Mouse (Mus musculus) midbrain, embryonic 14.5 days (tissue): Measurements from ENCODE around the gene Hoxa5. TPM values are rescaled to one million over a fixed set of nuclear protein-coding genes. Genes with fewer than 3 reads are reported as not detected.

Experiments
- ATAC-seq: fragments of 200-750 bp; cut with Nextera tagmentation; 2 replicates; pipeline ENCODE4 v1.8.0; 2017; ENCODE audit warnings: moderate number of reproducible peaks, moderate library complexity; ENCODE audit not compliant: low FRiP score, low TSS enrichment
- DNase-seq: peaks from one replicate; pipeline ENCODE4 v3.0.0-alpha.2; 2015
- H3K27ac ChIP-seq: fragments of 300-500 bp; sonication (generic); replicated peaks from 2 replicates; pipeline ENCODE4 v1.5.1; 2014; ENCODE audit warnings: mild to moderate bottlenecking, low read depth, low read length, moderate library complexity
- H3K27me3 ChIP-seq: fragments of 300-500 bp; sonication (generic); 2 replicates; pipeline ENCODE4 v1.6.1; 2014; ENCODE audit warnings: low read length, control low read depth, mixed read lengths; ENCODE audit not compliant: control insufficient read depth, insufficient read depth
- H3K36me3 ChIP-seq: fragments of 300-500 bp; sonication (generic); 2 replicates; pipeline ENCODE4 v1.6.1; 2014; ENCODE audit warnings: low read length, control low read depth; ENCODE audit not compliant: control insufficient read depth, insufficient read depth
- H3K4me1 ChIP-seq: fragments of 300-500 bp; sonication (generic); 2 replicates; pipeline ENCODE4 v1.6.1; 2014; ENCODE audit warnings: mild to moderate bottlenecking, antibody characterized with exemption, low read length, control low read depth; ENCODE audit not compliant: control insufficient read depth, insufficient read depth
- H3K4me2 ChIP-seq: fragments of 300-500 bp; sonication (generic); 2 replicates; pipeline ENCODE4 v1.6.1; 2014; ENCODE audit warnings: mild to moderate bottlenecking, low read length, moderate library complexity
- H3K4me3 ChIP-seq: fragments of 300-500 bp; sonication (generic); replicated peaks from 2 replicates; pipeline ENCODE4 v1.5.1; 2014; ENCODE audit warnings: low read depth, low read length
- H3K9ac ChIP-seq: fragments of 300-500 bp; sonication (generic); replicated peaks from 2 replicates; pipeline ENCODE4 v1.6.1; 2014; ENCODE audit warnings: mild to moderate bottlenecking, low read length, moderate library complexity
- H3K9me3 ChIP-seq: fragments of 300-500 bp; sonication (generic); 2 replicates; pipeline ENCODE4 v1.6.1; 2016; ENCODE audit warnings: low read length, control low read depth, mixed read lengths; ENCODE audit not compliant: control insufficient read depth
- WGBS: fragments of 180-500 bp; shearing (Covaris S2); extraction: QIAGEN DNeasy Blood & Tissue Kit; methylation state at CpG from one replicate; pipeline ENCODE4 v1.1.7; 2014; 5-methylcytosine and 5-hydroxymethylcytosine counted together
- polyA plus RNA-seq: library from polyadenylated mRNA; unstranded; fragments of >200 nt; fragmentation: Nextera tagmentation; extraction: Ambion mirVana; gene quantifications from 2 replicates; pipeline ENCODE4 v1.2.1, GENCODE M21; 2014

Gene Hoxa5
- polyA plus RNA-seq, 1 experiment from 2014 or later = not detected

DNA sequence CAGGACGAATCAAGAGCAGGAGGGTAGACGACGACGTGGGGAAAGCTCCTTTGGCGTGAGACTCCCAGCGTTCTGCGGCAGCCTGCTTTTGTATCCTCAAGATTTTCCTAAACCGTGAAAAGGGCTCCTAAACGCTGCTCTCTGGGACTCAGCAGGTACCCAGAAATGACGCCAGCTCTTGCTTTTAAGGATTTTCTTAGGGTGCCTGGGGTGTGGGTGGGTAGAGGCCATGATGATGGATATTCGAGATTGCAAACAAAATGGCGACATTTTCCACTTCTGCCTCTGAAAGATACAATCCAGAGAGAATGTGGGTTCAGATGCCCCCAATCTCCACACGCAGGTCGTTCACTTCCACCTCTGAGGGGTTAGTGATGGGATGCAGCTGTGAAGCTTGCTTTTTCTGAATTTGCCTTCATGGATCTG lies 36.6 kb downstream of the Hoxa5 start:
- Histone ChIP-seq H3K27ac (no peak overlapping the region), H3K4me1 (no peaks in the 10 kb centered on the region), H3K9ac (no peak overlapping the region), H3K27me3 (peaks cover 91% of the 10 kb centered on the region), H3K4me3 (no peak overlapping the region), H3K9me3 (no peaks in the 10 kb centered on the region), H3K36me3 (no peaks in the 10 kb centered on the region), H3K4me2 (no peak overlapping the region)
- DNase-seq = no peak
- no peak for ATAC-seq
- 1% methylated on average over 14 of the region's 14 CpGs for WGBS

DNA sequence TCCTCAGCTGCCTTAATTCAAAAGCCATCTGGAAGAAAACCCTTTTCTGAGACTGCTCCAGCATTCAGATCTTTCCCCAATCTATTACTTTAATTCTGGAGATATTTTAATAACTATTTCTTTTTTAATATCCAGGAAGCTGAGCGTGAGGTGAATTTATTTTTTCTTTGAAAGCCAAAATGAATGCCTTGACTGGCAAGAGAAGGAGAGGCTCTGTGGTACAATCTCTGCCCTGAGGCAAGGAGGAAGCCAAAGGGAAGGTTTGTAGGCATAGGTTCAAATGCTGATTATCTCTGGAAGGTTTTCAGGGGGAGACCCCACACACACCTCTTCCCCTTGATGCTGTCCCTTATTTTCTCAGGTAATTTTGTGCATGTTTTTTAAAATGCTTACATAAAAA lies 37.2 kb downstream of the Hoxa5 start:
- no peak overlapping the region for H3K27ac ChIP-seq
- no peak overlapping the region for H3K9ac ChIP-seq
- 16% methylated on average over 1 of the region's 1 CpGs for WGBS
- H3K4me3 ChIP-seq = no peak overlapping the region
- DNase-seq (no peak), ATAC-seq (no peak)
- H3K4me2 ChIP-seq = no peak overlapping the region
- no peaks in the 10 kb centered on the region for H3K4me1 ChIP-seq
- peaks cover 91% of the 10 kb centered on the region for H3K27me3 ChIP-seq
- no peaks in the 10 kb centered on the region for H3K9me3 ChIP-seq
- no peaks in the 10 kb centered on the region for H3K36me3 ChIP-seq

DNA sequence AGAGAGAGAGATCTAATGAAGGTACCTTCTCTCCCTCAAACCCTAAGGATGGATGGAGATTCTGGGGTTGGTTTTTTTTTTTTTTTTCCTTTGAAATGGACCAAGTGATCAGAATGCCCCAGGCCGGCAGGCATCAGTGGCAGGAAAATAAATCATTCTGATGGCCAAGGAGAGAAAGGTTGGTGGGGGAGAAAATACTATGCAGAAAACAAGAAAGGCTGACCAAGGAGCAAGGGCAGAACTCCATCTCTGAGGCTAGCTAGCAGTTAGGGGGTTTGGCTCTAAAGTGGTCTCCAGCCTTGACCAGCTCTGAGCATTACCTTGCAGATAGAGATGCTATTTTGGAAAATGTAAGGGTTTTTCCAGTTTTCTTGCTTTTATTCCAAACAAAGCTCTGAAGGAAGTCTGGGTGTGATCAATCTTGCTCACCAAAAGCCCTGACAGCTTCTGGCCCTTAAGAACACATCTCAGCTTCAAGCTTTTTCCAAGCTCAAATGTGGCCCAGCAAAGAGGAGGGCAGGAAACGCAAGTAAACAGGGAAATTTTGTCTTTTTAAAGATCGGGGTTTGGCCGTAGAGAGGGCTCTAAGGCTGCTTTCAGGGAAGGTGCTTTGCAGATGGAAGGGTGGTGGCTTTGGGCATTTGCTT lies 37.8 kb downstream of the Hoxa5 start:
- DNase-seq (no peak), ATAC-seq (no peak)
- H3K4me2 ChIP-seq = no peak overlapping the region
- no peaks in the 10 kb centered on the region for H3K36me3 ChIP-seq
- H3K27me3 ChIP-seq = peaks cover 91% of the 10 kb centered on the region
- H3K9me3 ChIP-seq = no peaks in the 10 kb centered on the region
- no peak overlapping the region for H3K27ac ChIP-seq
- H3K4me3 ChIP-seq = no peak overlapping the region
- 6% methylated on average over 4 of the region's 4 CpGs for WGBS
- no peak overlapping the region for H3K9ac ChIP-seq
- H3K4me1 ChIP-seq = no peaks in the 10 kb centered on the region

DNA sequence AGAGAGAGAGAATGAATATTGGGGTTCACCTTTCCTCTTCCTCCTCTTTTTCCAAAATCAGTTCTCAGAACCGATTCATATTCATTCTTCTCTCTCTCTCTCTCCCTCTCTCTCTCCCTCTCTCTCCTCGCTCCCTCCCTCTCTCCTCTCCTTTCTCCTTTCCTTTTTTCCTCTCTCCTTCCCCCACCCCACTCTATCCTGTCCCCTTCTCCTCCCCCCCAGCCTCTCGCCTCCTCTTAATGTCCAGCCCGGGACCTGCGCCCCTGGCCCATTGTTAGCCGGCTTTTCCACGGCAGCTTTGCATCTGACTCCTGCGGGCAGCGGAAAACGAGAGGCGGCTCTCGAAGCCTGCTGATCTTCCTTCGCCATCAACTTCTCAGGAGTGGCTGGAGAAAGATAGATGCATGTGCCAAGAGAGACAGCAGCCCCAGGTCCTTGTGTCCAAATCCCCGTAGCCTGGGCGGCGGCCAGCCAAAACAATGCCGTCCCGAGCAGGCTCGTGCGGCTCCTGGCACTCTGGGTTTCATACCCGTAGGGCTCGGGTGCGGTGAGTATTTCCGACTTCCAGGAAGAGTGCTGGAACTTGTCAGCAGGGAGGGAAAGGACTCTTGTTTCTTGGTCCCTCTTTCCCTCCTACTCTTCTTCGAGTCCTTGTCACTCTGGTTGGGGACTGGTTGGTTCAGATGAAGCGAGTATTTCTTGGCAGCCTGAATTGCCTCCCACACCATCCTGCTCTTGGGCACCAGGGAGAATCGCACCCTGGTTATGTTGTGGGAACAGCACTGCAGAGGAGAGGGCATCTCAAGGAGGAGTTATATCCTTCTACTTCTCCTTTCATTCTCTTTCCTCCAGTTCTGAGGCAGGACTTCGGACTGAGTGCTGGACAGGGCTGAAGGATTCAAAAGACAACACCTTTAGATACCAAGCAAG lies 38.7 kb downstream of the Hoxa5 start:
- Histone ChIP-seq H3K9ac (no peak overlapping the region), H3K27me3 (peaks cover 88% of the 10 kb centered on the region)
- no peak for ATAC-seq

DNA sequence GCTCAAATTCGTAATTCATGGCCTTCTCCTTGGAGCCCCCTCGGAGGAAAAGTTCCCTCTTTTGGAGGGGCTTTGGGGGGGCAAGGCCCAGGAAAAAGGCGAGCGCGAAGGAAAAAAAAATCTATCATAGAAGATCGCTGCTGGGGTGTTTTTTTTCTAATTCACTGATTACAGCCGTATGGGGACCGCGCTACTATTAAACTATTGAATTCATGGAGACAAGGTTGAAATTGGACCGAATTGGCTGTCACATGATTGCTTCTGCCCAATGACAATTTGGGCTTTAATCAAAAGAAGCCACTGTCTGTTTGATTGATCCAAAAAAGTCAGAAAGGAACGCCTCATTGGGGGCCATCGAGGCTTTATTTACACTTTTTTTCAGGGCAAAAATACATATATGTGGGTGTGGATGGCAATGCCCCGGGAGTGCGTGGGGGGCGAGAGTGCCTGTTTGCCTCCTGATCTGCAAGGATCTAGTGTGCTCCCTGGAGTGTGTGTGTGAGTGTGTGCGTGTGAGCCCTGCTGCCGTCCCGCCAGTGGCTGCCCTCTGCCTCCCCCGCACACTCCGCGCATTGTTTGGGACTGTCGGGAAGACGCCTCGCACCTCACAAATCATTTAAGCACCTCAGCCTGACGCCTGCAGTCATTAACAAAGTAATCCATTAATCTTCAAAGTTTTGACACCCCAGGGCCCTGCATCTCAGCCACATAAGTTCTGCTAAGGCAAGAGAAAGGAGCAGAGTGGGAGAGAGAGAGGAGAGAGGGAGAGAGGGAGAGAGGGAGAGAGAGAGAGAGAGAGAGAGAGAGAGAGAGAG lies 39.6 kb downstream of the Hoxa5 start, which contains the start of gene Hoxa2:
Gene Hoxa2, minus strand, starts transcription at position 206 of the 815 bp plus-strand sequence.
- no peak within 1 kb of the TSS for H3K4me3 ChIP-seq
- H3K27ac ChIP-seq = no peak within 1 kb of the TSS
- H3K27me3 ChIP-seq = peaks cover 88% of the 10 kb centered on the region

More for the DNA sequence above, 38.7 kb downstream of the Hoxa5 start:
- no peak overlapping the region for H3K4me2 ChIP-seq
- no peaks in the 10 kb centered on the region for H3K9me3 ChIP-seq
- H3K4me3 ChIP-seq = no peak overlapping the region
- under 1% methylated on average over 28 of the region's 28 CpGs for WGBS
- H3K27ac ChIP-seq = no peak overlapping the region
- no peaks in the 10 kb centered on the region for H3K4me1 ChIP-seq
- no peak for DNase-seq
- no peaks in the 10 kb centered on the region for H3K36me3 ChIP-seq

DNA sequence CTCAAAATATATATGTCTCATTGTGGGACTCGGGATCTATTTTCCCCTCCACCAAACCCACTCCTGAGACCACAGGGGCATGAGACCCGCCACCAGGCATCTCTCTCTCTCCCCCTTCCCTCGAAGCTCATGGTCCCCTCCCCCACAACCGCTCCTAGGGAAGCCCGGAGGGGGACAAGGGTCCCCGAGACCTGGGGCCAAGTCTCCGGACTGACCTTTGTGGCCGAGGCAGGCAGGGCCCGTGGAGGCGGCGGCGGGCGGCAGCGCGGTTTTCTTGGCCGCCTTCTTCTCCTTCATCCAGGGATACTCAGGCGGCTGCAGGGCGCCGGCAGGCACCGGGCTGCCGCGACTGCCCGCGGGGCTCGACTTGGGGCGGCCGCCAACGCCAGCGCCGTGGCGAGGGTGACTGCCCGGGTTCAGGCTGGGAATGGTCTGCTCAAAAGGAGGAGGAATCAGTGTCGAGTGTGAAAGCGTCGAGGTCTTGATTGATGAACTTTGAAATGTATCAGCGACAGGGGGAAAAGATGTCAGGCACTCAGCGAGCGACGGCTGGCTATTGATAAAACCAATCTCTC lies 40.2 kb downstream of the Hoxa5 start:
- Histone ChIP-seq H3K27ac (no peak overlapping the region), H3K4me2 (no peak overlapping the region), H3K4me1 (no peaks in the 10 kb centered on the region), H3K36me3 (no peaks in the 10 kb centered on the region), H3K9ac (no peak overlapping the region), H3K27me3 (peaks cover 90% of the 10 kb centered on the region), H3K4me3 (no peak overlapping the region), H3K9me3 (no peaks in the 10 kb centered on the region)
- DNase-seq = no peak
- WGBS = under 1% methylated on average over 38 of the region's 39 CpGs
- ATAC-seq = no peak

More for the DNA sequence above, 39.6 kb downstream of the Hoxa5 start, which contains the start of gene Hoxa2:
- Histone ChIP-seq H3K4me1 (no peaks in the 10 kb centered on the region), H3K4me2 (no peak within 1 kb of the TSS), H3K9me3 (no peaks in the 10 kb centered on the region), H3K36me3 (no peaks in the 10 kb centered on the region), H3K9ac (no peak within 1 kb of the TSS)
- under 1% methylated on average over 25 of the region's 25 CpGs for WGBS
- ATAC-seq = no peak
- no peak for DNase-seq

DNA sequence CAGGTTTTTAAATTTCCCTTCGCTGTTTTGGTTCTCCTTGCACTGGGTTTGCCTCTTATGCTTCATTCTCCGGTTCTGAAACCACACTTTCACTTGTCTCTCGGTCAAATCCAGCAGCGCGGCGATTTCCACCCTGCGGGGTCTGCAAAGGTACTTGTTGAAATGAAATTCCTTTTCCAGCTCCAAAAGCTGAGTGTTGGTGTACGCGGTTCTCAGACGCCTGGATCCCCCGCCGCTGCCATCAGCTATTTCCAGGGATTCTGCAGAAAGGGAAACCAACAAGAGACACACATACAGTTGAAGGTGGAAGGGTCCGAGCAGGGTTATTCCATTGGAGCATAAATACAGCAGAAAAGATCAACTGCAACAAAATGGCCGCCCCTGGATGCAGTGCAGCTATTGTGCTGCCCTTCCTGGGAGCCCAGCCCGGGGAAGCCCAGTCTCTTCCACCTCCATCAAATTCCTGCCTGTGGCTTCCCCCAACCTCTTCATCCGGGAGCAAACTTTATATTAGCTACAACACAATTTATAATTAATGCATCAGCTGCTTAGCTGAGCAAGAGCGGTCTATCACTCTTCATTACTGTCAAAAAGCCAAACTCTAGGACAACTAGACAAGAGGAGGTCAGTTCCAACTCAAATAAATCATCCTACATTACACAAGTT lies 40.9 kb downstream of the Hoxa5 start:
- peaks cover 93% of the 10 kb centered on the region for H3K27me3 ChIP-seq
- H3K9me3 ChIP-seq = no peaks in the 10 kb centered on the region
- H3K4me1 ChIP-seq = peaks cover 2% of the 10 kb centered on the region
- no peaks in the 10 kb centered on the region for H3K36me3 ChIP-seq
- 1% methylated on average over 17 of the region's 17 CpGs for WGBS
- H3K4me3 ChIP-seq = no peak overlapping the region
- ATAC-seq (no peak), DNase-seq (no peak)
- no peak overlapping the region for H3K9ac ChIP-seq
- H3K27ac ChIP-seq = no peak overlapping the region
- no peak overlapping the region for H3K4me2 ChIP-seq
